Comparison of ENCODE assay signal across 9 mouse cellular contexts in genomic region chr1:58358958-58359901, GRCm38 (mm10). TPM values are rescaled to one million over a fixed set of nuclear protein-coding genes. Genes with fewer than 3 reads are reported as not detected.
DNase-seq lines count a peak whose midpoint lies in the region; ATAC-seq lines count a peak whose summit lies in the region.
"Had no signal": no experiment of that assay in that cellular context is flagged by ENCODE, and none has a peak within 500 bp of the region (broad histone marks: within the 10 kb centered on the region; RNA-seq: fewer than 3 reads in every experiment).

No protein-coding gene starts in this region.

- H3K9ac ChIP-seq in hindbrain, embryonic 12.5 days, result no peak overlapping the region
- no peak overlapping the region for H3K9ac ChIP-seq in kidney, embryonic 14.5 days (ENCODE audit: low read depth, low read length)
- H3K9ac ChIP-seq: limb, embryonic 12.5 days had no signal

- peak overlapping the region; percentile 14 for H3K4me3 ChIP-seq in megakaryocyte, embryonic 14.5 days (replicated peaks)
- H3K4me3 ChIP-seq in hindbrain, embryonic 12.5 days, result no peak overlapping the region
- no peak overlapping the region for H3K4me3 ChIP-seq in kidney, embryonic 14.5 days (ENCODE audit: low read length)
- H3K4me3 ChIP-seq: limb, embryonic 12.5 days had no signal

- peaks cover under 1% of the 10 kb centered on the region; the same call in 1 of the 2 replicates for H3K9me3 ChIP-seq in megakaryocyte, embryonic 14.5 days
- H3K9me3 ChIP-seq in hindbrain, embryonic 12.5 days (replicated peaks), result no peaks in the 10 kb centered on the region
- H3K9me3 ChIP-seq in kidney, embryonic 14.5 days (ENCODE audit: control insufficient read depth, low read length), result no peaks in the 10 kb centered on the region

- no peak overlapping the region for H3K4me2 ChIP-seq in hindbrain, embryonic 12.5 days (replicated peaks)
- no peak overlapping the region for H3K4me2 ChIP-seq in kidney, embryonic 14.5 days (replicated peaks; ENCODE audit: low read depth, low read length)
- H3K4me2 ChIP-seq: limb, embryonic 12.5 days had no signal

- WGBS in hindbrain, embryonic 12.5 days, result 84% methylated on average over 19 of the region's 19 CpGs
- 75% methylated on average over 19 of the region's 19 CpGs for WGBS in kidney, embryonic 14.5 days

- no peaks in the 10 kb centered on the region for H3K36me3 ChIP-seq in megakaryocyte, embryonic 14.5 days (replicated peaks; ENCODE audit: low read length)
- no peaks in the 10 kb centered on the region for H3K36me3 ChIP-seq in hindbrain, embryonic 12.5 days
- no peaks in the 10 kb centered on the region for H3K36me3 ChIP-seq in kidney, embryonic 14.5 days (ENCODE audit: control insufficient read depth, insufficient read depth, low read length)
- H3K36me3 ChIP-seq: limb, embryonic 12.5 days had no signal

- ATAC-seq in hindbrain, embryonic 12.5 days (ENCODE audit: low FRiP score), result no peak
- no peak for ATAC-seq in kidney, embryonic 14.5 days (ENCODE audit: low FRiP score, low TSS enrichment)

- H3K27me3 ChIP-seq in megakaryocyte, embryonic 14.5 days (replicated peaks), result peaks cover 3% of the 10 kb centered on the region
- H3K27me3 ChIP-seq in hindbrain, embryonic 12.5 days, result no peaks in the 10 kb centered on the region
- H3K27me3 ChIP-seq in kidney, embryonic 14.5 days (ENCODE audit: control insufficient read depth, insufficient read depth, low read length), result no peaks in the 10 kb centered on the region
- H3K27me3 ChIP-seq: limb, embryonic 12.5 days had no signal

- H3K27ac ChIP-seq in hindbrain, embryonic 12.5 days, result no peak overlapping the region
- H3K27ac ChIP-seq in kidney, embryonic 14.5 days (ENCODE audit: low read depth, low read length), result no peak overlapping the region
- H3K27ac ChIP-seq: limb, embryonic 12.5 days had no signal

- peaks cover 10% of the 10 kb centered on the region for H3K4me1 ChIP-seq in megakaryocyte, embryonic 14.5 days
- no peaks in the 10 kb centered on the region for H3K4me1 ChIP-seq in hindbrain, embryonic 12.5 days
- no peaks in the 10 kb centered on the region for H3K4me1 ChIP-seq in kidney, embryonic 14.5 days (ENCODE audit: control insufficient read depth, insufficient read depth, low read length)
- H3K4me1 ChIP-seq: limb, embryonic 12.5 days had no signal

- DNase-seq in urinary bladder, adult 18-20 months (ENCODE audit: low spot score in 2 of 2), result peak; percentile 19 to 71
- no peak for DNase-seq in urinary bladder, postnatal 10 days (ENCODE audit: low spot score)
- DNase-seq in frontal cortex, postnatal 25 days (ENCODE audit: low spot score in 2 of 2), result peak; percentile 14 to 44
- DNase-seq in layer of hippocampus, adult 11-12 months (ENCODE audit: low spot score), result peak; percentile 44
- no peak for DNase-seq in spleen, postnatal 10 days (ENCODE audit: low spot score in 2 of 2)

RNA-seq across cellular contexts. Expression of gene Bzw1, which starts 33.5 kb away (rescaled TPM):
- 0.56 and 3.4 TPM in 2 replicates for polyA plus RNA-seq in megakaryocyte, embryonic 14.5 days (2012; ENCODE audit: insufficient read depth, low replicate concordance)
- 436 and 455 TPM in 2 replicates for polyA plus RNA-seq in hindbrain, embryonic 12.5 days (2016; fragmentation: Nextera tagmentation; extraction: Ambion mirVana)
- polyA plus RNA-seq in kidney, embryonic 14.5 days (2014; fragmentation: Nextera tagmentation; extraction: Ambion mirVana), result 297 and 476 TPM in 2 replicates

Comparison
In these comparisons a context has a peak if more than half of its experiments do, and no peak if none do; other contexts are left out.
1. DNase-seq: peak in urinary bladder, adult 18-20 months (2 of 2), frontal cortex, postnatal 25 days (2 of 2) and layer of hippocampus, adult 11-12 months (single experiment); none in urinary bladder, postnatal 10 days (single experiment) and spleen, postnatal 10 days (0 of 2).
2. RNA of gene Bzw1, which starts 33.5 kb away (polyA plus RNA-seq): 297 to 476 TPM in kidney, embryonic 14.5 days and 436 to 455 TPM in hindbrain, embryonic 12.5 days; 0.56 to 3.4 TPM in megakaryocyte, embryonic 14.5 days; every median in the first group is over 10 times any median in the second.